Mouse (Mus musculus): ENCODE measurements at regions not wholly inside any gene's neighbourhood (a gene's known extent, or its start where the extent isn't known, plus 50 kb on each side); places are given as distances from the start of the nearest gene placed in this dataset.

DNA sequence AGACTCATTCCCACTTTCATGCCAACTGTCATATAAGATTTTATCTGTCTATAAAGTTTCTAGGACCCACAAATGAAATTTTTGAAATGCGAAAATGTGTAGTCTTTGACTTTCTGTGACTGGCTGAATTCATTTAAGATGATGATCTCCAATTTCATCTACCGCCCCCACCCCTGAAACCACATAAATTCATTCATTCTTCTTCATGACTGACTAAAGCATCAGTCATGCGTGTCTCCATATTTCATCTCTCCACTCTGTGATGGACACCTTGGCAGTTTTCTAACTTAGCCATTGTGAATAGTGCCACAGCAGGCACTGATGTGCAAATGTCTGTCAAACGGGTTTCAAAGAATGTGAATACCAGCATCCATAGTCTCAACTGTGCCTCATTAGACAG lies 75.4 kb upstream of the Satb2 start:
- TF ChIP-seq CTCF (IDR thresholded peaks at IDR 0.05; ENCODE audit: borderline replicate concordance, control insufficient read depth, extremely low read depth, insufficient read depth, low read length, poor library complexity) (no peak), POLR2A (IDR thresholded peaks at IDR 0.05; ENCODE audit: control insufficient read depth, extremely low read depth, insufficient read depth, low read length, poor library complexity) (no peak)

Data from thymus, adult 2 months (tissue).